Mouse (Mus musculus) neural tube, embryonic 13.5 days (tissue): ENCODE data around the gene Larp4b. TPM values are rescaled to one million over a fixed set of nuclear protein-coding genes. Genes with fewer than 3 reads are reported as not detected.

Experiments used
- ATAC-seq: fragments of 200-750 bp; cut with Nextera tagmentation; 2 replicates; pipeline ENCODE4 v1.8.0; 2017; ENCODE audit warnings: low read depth, mild to moderate bottlenecking, moderate TSS enrichment, moderate library complexity
- H3K27ac ChIP-seq: fragments of 300-500 bp; sonication (generic); replicated peaks from 2 replicates; pipeline ENCODE4 v1.5.1; 2015; ENCODE audit warnings: moderate library complexity, mild to moderate bottlenecking, inconsistent platforms
- H3K27me3 ChIP-seq: fragments of 300-500 bp; sonication (generic); 2 replicates; pipeline ENCODE4 v1.6.1; 2015; ENCODE audit warnings: mild to moderate bottlenecking, inconsistent platforms
- H3K36me3 ChIP-seq: fragments of 300-500 bp; sonication (generic); 2 replicates; pipeline ENCODE4 v1.6.1; 2015; ENCODE audit warnings: mild to moderate bottlenecking, inconsistent platforms
- H3K4me1 ChIP-seq: fragments of 300-500 bp; sonication (generic); replicated peaks from 2 replicates; pipeline ENCODE4 v1.6.1; 2015; ENCODE audit warnings: inconsistent platforms
- H3K4me2 ChIP-seq: fragments of 300-500 bp; sonication (generic); 2 replicates; pipeline ENCODE4 v1.6.1; 2015; ENCODE audit warnings: inconsistent platforms, mild to moderate bottlenecking, moderate library complexity
- H3K4me3 ChIP-seq: fragments of 300-500 bp; sonication (generic); 2 replicates; pipeline ENCODE4 v1.5.1; 2015; ENCODE audit warnings: mild to moderate bottlenecking, inconsistent platforms
- H3K9ac ChIP-seq: fragments of 300-500 bp; sonication (generic); 2 replicates; pipeline ENCODE4 v1.6.1; 2015; ENCODE audit warnings: moderate library complexity, mild to moderate bottlenecking, inconsistent platforms
- H3K9me3 ChIP-seq: fragments of 300-500 bp; sonication (generic); 2 replicates; pipeline ENCODE4 v1.6.1; 2016; ENCODE audit warnings: inconsistent platforms
- WGBS: fragments of 180-500 bp; shearing (Covaris S2); methylation state at CpG from one replicate; pipeline ENCODE4 v1.1.7; 2015; 5-methylcytosine and 5-hydroxymethylcytosine counted together
- polyA plus RNA-seq: library from polyadenylated mRNA; unstranded; fragments of >200 nt; fragmentation: Nextera tagmentation; extraction: Ambion mirVana; gene quantifications from 2 replicates; pipeline ENCODE4 v1.2.1, GENCODE M21; 2015

Gene Larp4b
- polyA plus RNA-seq, 1 experiment from 2014 or later = 31.6 TPM

GRCm38 (mm10) chr13:9153803-9154202 lies 60.1 kb downstream of the Larp4b start:
- Histone ChIP-seq H3K9ac (no peak overlapping the region), H3K4me2 (no peak overlapping the region), H3K9me3 (no peaks in the 10 kb centered on the region), H3K4me3 (no peak overlapping the region), H3K27ac (no peak overlapping the region), H3K36me3 (peaks cover 70% of the 10 kb centered on the region), H3K4me1 (no peaks in the 10 kb centered on the region), H3K27me3 (no peaks in the 10 kb centered on the region)
- ATAC-seq = no peak
- WGBS = 92% methylated on average over 9 of the region's 9 CpGs

DNA sequence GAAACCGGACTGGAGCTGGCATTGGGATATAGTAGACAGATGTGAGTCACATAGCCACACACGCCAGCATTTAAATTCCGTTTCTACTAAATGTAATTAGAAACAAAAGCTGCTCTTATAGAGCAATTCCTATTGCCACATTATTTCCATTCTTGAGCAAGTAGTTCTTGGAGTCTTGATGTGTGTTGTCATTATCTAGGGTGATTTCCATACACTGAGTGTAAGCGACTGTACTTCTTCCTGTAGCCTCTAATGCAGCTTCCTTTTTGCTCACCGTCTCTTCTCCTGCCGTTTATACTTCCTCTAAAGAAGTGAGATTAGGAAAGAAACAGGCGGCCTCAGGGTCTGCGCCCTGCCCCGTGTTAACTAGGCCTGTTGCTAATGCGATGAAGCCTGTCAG lies 65.6 kb downstream of the Larp4b start:
- Histone ChIP-seq H3K9ac (no peak overlapping the region), H3K27ac (no peak overlapping the region), H3K4me1 (no peaks in the 10 kb centered on the region), H3K36me3 (peaks cover 72% of the 10 kb centered on the region), H3K4me3 (no peak overlapping the region), H3K27me3 (no peaks in the 10 kb centered on the region), H3K4me2 (no peak overlapping the region), H3K9me3 (no peaks in the 10 kb centered on the region)
- 93% methylated on average over 10 of the region's 10 CpGs for WGBS
- ATAC-seq = no peak

DNA sequence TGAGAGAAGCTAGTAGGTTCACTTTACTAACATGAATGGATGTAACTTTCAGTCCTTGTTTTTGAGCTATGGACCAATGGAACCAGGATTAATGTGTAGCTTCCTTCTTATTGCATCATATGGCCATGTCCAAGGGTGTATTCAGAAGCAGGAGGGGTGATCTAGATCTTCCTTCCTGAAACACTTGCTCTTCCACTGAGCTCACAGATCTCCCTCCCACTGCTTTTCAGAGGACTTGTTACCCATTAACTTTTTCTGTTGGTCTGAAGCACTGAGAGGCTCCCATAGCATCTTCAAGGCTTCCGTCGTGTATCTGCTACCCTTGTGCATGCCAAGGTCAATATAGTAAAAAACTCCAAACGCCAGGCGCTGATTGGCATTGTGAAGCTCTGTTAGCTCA lies 69.2 kb downstream of the Larp4b start:
- no peak overlapping the region for H3K27ac ChIP-seq
- peaks cover 86% of the 10 kb centered on the region for H3K36me3 ChIP-seq
- no peak overlapping the region for H3K4me2 ChIP-seq
- H3K27me3 ChIP-seq = no peaks in the 10 kb centered on the region
- H3K9ac ChIP-seq = no peak overlapping the region
- ATAC-seq = no peak
- H3K4me1 ChIP-seq = no peaks in the 10 kb centered on the region
- WGBS = 92% methylated on average over 4 of the region's 4 CpGs
- no peaks in the 10 kb centered on the region for H3K9me3 ChIP-seq
- H3K4me3 ChIP-seq = no peak overlapping the region

- H3K9ac ChIP-seq = no peak overlapping the region
- no peak overlapping the region for H3K4me2 ChIP-seq
- H3K4me3 ChIP-seq = no peak overlapping the region
- H3K4me1 ChIP-seq = no peaks in the 10 kb centered on the region
- no peak for ATAC-seq
- H3K36me3 ChIP-seq = peaks cover 87% of the 10 kb centered on the region
- WGBS = 84% methylated on average over 3 of the region's 3 CpGs
- H3K27me3 ChIP-seq = no peaks in the 10 kb centered on the region
- H3K9me3 ChIP-seq = no peaks in the 10 kb centered on the region
- H3K27ac ChIP-seq = no peak overlapping the region
Measured at GRCm38 (mm10) chr13:9167842-9168241, 74.2 kb downstream of the Larp4b start.

DNA sequence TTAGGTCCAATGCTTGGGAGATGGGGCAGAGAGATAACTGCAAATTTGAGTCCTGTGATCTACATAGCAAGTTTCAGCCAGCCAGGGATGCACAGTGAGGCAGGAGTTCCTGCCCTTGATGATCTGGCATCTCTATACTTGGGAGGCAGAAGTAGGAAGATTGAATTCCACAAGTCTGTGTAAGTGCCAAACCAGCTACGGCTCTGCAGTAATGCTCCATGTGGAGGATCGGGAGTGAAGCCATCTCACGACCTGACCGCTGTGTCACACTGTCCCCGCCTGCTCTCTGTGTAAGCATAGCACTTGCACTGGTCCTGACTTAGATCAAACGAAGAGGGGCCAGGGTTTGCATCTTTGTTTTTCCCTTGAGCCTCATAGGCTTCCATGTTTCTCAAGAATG lies 75.9 kb downstream of the Larp4b start:
- no peak overlapping the region for H3K9ac ChIP-seq
- 50% methylated on average over 6 of the region's 6 CpGs for WGBS
- no peak for ATAC-seq
- H3K4me3 ChIP-seq = no peak overlapping the region
- H3K9me3 ChIP-seq = no peaks in the 10 kb centered on the region
- H3K4me2 ChIP-seq = no peak overlapping the region
- H3K27ac ChIP-seq = no peak overlapping the region
- H3K4me1 ChIP-seq = no peaks in the 10 kb centered on the region
- H3K27me3 ChIP-seq = no peaks in the 10 kb centered on the region
- peaks cover 85% of the 10 kb centered on the region for H3K36me3 ChIP-seq

- no peaks in the 10 kb centered on the region for H3K27me3 ChIP-seq
- no peaks in the 10 kb centered on the region for H3K4me1 ChIP-seq
- no peak for ATAC-seq
- no peak overlapping the region for H3K27ac ChIP-seq
- 78% methylated on average over 16 of the region's 16 CpGs for WGBS
- peaks cover 80% of the 10 kb centered on the region for H3K36me3 ChIP-seq
- no peak overlapping the region for H3K4me2 ChIP-seq
- no peaks in the 10 kb centered on the region for H3K9me3 ChIP-seq
- no peak overlapping the region for H3K4me3 ChIP-seq
- no peak overlapping the region for H3K9ac ChIP-seq
Measured at GRCm38 (mm10) chr13:9170726-9171125, 77.0 kb downstream of the Larp4b start.

GRCm38 (mm10) chr13:9173414-9173813 lies 79.7 kb downstream of the Larp4b start:
- Histone ChIP-seq H3K4me1 (no peaks in the 10 kb centered on the region), H3K27ac (no peak overlapping the region), H3K36me3 (peaks cover 53% of the 10 kb centered on the region), H3K9me3 (no peaks in the 10 kb centered on the region), H3K27me3 (no peaks in the 10 kb centered on the region), H3K9ac (no peak overlapping the region), H3K4me3 (no peak overlapping the region), H3K4me2 (no peak overlapping the region)
- WGBS = 82% methylated on average over 3 of the region's 3 CpGs
- ATAC-seq = no peak

GRCm38 (mm10) chr13:9175171-9175570 lies 81.5 kb downstream of the Larp4b start:
- H3K4me3 ChIP-seq = no peak overlapping the region
- H3K27me3 ChIP-seq = no peaks in the 10 kb centered on the region
- peaks cover 37% of the 10 kb centered on the region for H3K36me3 ChIP-seq
- no peak overlapping the region for H3K9ac ChIP-seq
- no peak for ATAC-seq
- H3K4me2 ChIP-seq = no peak overlapping the region
- no peaks in the 10 kb centered on the region for H3K9me3 ChIP-seq
- WGBS = 93% methylated on average over 5 of the region's 5 CpGs
- H3K27ac ChIP-seq = no peak overlapping the region
- no peaks in the 10 kb centered on the region for H3K4me1 ChIP-seq

- no peak for ATAC-seq
- no peak overlapping the region for H3K9ac ChIP-seq
- no peaks in the 10 kb centered on the region for H3K27me3 ChIP-seq
- no peak overlapping the region for H3K4me3 ChIP-seq
- H3K36me3 ChIP-seq = peaks cover 11% of the 10 kb centered on the region
- no peak overlapping the region for H3K27ac ChIP-seq
- WGBS = 95% methylated on average over 4 of the region's 4 CpGs
- no peaks in the 10 kb centered on the region for H3K9me3 ChIP-seq
- H3K4me1 ChIP-seq = no peaks in the 10 kb centered on the region
- no peak overlapping the region for H3K4me2 ChIP-seq
Measured at GRCm38 (mm10) chr13:9178270-9178669, 84.6 kb downstream of the Larp4b start.

GRCm38 (mm10) chr13:9178718-9179117 lies 85.0 kb downstream of the Larp4b start:
- Histone ChIP-seq H3K9ac (no peak overlapping the region), H3K9me3 (no peaks in the 10 kb centered on the region), H3K4me1 (no peaks in the 10 kb centered on the region), H3K4me3 (no peak overlapping the region), H3K36me3 (peaks cover 9% of the 10 kb centered on the region), H3K4me2 (no peak overlapping the region), H3K27ac (no peak overlapping the region), H3K27me3 (no peaks in the 10 kb centered on the region)
- WGBS = 67% methylated on average over 3 of the region's 3 CpGs
- no peak for ATAC-seq

DNA sequence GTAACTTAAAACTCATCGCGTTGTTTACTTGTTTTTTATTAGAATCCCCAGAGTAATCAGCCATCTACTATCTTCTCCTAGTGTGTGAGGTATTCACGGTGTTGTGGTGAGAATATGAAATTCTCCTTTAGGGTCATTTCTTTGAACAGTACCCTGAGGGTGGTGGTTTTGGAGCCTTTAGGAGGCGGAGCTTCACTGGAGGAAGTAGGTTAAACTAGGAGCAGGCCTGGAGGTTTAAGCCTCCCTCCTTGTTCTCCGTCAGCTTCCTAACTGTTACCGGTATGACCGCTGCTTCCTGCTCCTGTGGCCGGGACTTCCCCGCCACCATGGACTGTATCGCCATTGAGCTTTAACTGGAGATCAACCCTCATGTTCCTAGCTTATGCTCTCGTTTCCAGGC lies 86.5 kb downstream of the Larp4b start:
- Histone ChIP-seq H3K9me3 (no peaks in the 10 kb centered on the region), H3K27me3 (no peaks in the 10 kb centered on the region), H3K4me1 (no peaks in the 10 kb centered on the region), H3K9ac (no peak overlapping the region), H3K27ac (no peak overlapping the region), H3K36me3 (peaks cover under 1% of the 10 kb centered on the region; the same call in 1 of the 2 replicates), H3K4me3 (no peak overlapping the region), H3K4me2 (no peak overlapping the region)
- no peak for ATAC-seq
- WGBS = 56% methylated on average over 11 of the region's 11 CpGs

DNA sequence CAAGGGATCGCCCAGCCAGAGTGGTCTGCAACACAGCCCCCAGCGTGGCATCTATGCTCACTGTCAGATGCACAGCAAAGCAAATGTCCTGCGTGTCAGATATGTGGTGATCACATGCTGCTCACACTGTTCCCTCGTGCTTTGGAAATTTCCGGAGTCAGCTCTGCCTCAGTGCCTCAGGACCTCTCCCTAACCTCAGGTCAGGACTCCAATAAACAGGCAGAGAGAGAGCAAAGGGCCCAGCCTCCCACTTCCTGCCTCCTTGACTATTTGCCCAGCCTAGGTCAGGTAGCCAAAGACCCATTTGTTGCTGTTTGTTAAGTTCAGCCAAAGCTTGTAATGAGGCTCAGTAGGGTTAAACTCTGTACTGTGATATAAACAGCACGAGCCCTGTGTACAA lies 87.4 kb downstream of the Larp4b start:
- Histone ChIP-seq H3K9ac (no peak overlapping the region), H3K27me3 (no peaks in the 10 kb centered on the region), H3K9me3 (no peaks in the 10 kb centered on the region), H3K4me1 (no peaks in the 10 kb centered on the region), H3K4me3 (no peak overlapping the region), H3K4me2 (no peak overlapping the region), H3K27ac (no peak overlapping the region), H3K36me3 (no peaks in the 10 kb centered on the region)
- 78% methylated on average over 6 of the region's 6 CpGs for WGBS
- ATAC-seq = no peak

GRCm38 (mm10) chr13:9181666-9182264 lies 88.1 kb downstream of the Larp4b start:
- WGBS = 13% methylated on average over 11 of the region's 11 CpGs
- ATAC-seq = peak; percentile 72
- no peaks in the 10 kb centered on the region for H3K4me1 ChIP-seq
- no peak overlapping the region for H3K9ac ChIP-seq
- no peak overlapping the region for H3K27ac ChIP-seq
- no peak overlapping the region for H3K4me3 ChIP-seq
- H3K27me3 ChIP-seq = no peaks in the 10 kb centered on the region
- H3K36me3 ChIP-seq = no peaks in the 10 kb centered on the region
- no peaks in the 10 kb centered on the region for H3K9me3 ChIP-seq
- no peak overlapping the region for H3K4me2 ChIP-seq
